Mouse (Mus musculus) stomach, embryonic 16.5 days (tissue): Measurements from ENCODE around the gene Wnt1. TPM values are rescaled to one million over a fixed set of nuclear protein-coding genes. Genes with fewer than 3 reads are reported as not detected.
"Not testable (repeated sequence)": the region's sequence is repeated elsewhere in the genome, so short reads cannot be mapped to it uniquely, and the experiment has no call there.

ENCODE experiments used
- ATAC-seq: fragments of 200-750 bp; cut with Nextera tagmentation; 2 replicates; pipeline ENCODE4 v1.8.0; 2017; ENCODE audit warnings: moderate number of reproducible peaks, moderate TSS enrichment; ENCODE audit not compliant: insufficient read depth, low FRiP score
- H3K27ac ChIP-seq: fragments of 300-500 bp; sonication (generic); 2 replicates; pipeline ENCODE4 v1.5.1; 2014; ENCODE audit warnings: low read length
- H3K27me3 ChIP-seq: fragments of 300-500 bp; sonication (generic); 2 replicates; pipeline ENCODE4 v1.6.1; 2014; ENCODE audit warnings: low read length, control low read depth, mixed read lengths; ENCODE audit not compliant: control insufficient read depth, insufficient read depth
- H3K36me3 ChIP-seq: fragments of 300-500 bp; sonication (generic); 2 replicates; pipeline ENCODE4 v1.6.1; 2014; ENCODE audit warnings: low read length; ENCODE audit not compliant: control insufficient read depth, insufficient read depth
- H3K4me1 ChIP-seq: fragments of 300-500 bp; sonication (generic); 2 replicates; pipeline ENCODE4 v1.6.1; 2014; ENCODE audit warnings: low read length, control low read depth, mixed read lengths; ENCODE audit not compliant: control insufficient read depth, insufficient read depth
- H3K4me2 ChIP-seq: fragments of 300-500 bp; sonication (generic); 2 replicates; pipeline ENCODE4 v1.6.1; 2014; ENCODE audit warnings: low read depth, low read length, mixed read lengths
- H3K4me3 ChIP-seq: fragments of 300-500 bp; sonication (generic); replicated peaks from 2 replicates; pipeline ENCODE4 v1.5.1; 2014; ENCODE audit warnings: mild to moderate bottlenecking, low read length
- H3K9ac ChIP-seq: fragments of 300-500 bp; sonication (generic); 2 replicates; pipeline ENCODE4 v1.6.1; 2014; ENCODE audit warnings: low read length
- H3K9me3 ChIP-seq: fragments of 300-500 bp; sonication (generic); replicated peaks from 2 replicates; pipeline ENCODE4 v1.6.1; 2016; ENCODE audit warnings: low read length, control low read depth; ENCODE audit not compliant: control insufficient read depth
- WGBS: fragments of 180-500 bp; shearing (Covaris S2); extraction: QIAGEN DNeasy Blood & Tissue Kit; methylation state at CpG from one replicate; pipeline ENCODE4 v1.1.7; 2014; 5-methylcytosine and 5-hydroxymethylcytosine counted together
- polyA plus RNA-seq: library from polyadenylated mRNA; unstranded; fragments of >200 nt; fragmentation: Nextera tagmentation; extraction: Ambion mirVana; gene quantifications from 2 replicates; pipeline ENCODE4 v1.2.1, GENCODE M21; 2015

Wnt1 gene
- polyA plus RNA-seq = not detected in 2 replicates

- 4% methylated on average over 51 of the region's 51 CpGs for WGBS
- Histone ChIP-seq H3K27ac (no peak within 1 kb of the TSS), H3K27me3 (peaks cover 74% of the 10 kb centered on the region), H3K9ac (no peak within 1 kb of the TSS; the same call in none of the 2 replicates), H3K4me1 (peaks cover 18% of the 10 kb centered on the region; the same call in 1 of the 2 replicates), H3K4me2 (peak within 1 kb of the TSS; percentile 30), H3K4me3 (peak within 1 kb of the TSS; percentile 25), H3K36me3 (no peaks in the 10 kb centered on the region), H3K9me3 (peaks cover 6% of the 10 kb centered on the region)
- no peak for ATAC-seq
Measured at GRCm38 (mm10) chr15:98789661-98790535, at the start of gene Wnt1. Wnt1 (plus strand) TSS chr15:98789857.

DNA sequence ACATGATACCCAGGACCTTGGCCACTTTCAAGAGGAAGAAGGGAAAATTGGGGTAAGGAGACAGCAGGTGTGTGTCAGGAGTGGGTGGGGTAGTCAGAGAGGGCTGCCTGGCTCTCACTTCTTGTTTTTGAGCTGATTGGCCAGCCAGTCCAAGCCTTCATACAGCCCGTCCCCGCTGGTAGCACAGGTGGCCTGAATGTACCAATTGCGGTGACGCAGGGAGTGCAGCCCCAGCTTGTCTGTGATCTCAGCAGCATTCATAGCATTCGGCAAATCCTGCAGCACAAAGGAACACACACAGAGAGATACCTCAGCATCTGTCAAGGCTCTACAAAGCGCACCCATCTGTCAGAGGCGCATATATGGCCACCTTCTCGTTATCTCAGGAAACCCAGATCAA is 49.4 kb upstream of the Wnt1 start:
- Histone ChIP-seq H3K4me3 (no peak overlapping the region), H3K27ac (no peak overlapping the region), H3K4me2 (no peak overlapping the region), H3K4me1 (0 out of 2 replicates have a peak, but pooled peaks cover 2% of the 10 kb centered on the region), H3K27me3 (no peaks in the 10 kb centered on the region), H3K36me3 (peaks cover 20% of the 10 kb centered on the region), H3K9ac (no peak overlapping the region), H3K9me3 (no peaks in the 10 kb centered on the region)
- 84% methylated on average over 8 of the region's 8 CpGs for WGBS
- ATAC-seq = no peak

DNA sequence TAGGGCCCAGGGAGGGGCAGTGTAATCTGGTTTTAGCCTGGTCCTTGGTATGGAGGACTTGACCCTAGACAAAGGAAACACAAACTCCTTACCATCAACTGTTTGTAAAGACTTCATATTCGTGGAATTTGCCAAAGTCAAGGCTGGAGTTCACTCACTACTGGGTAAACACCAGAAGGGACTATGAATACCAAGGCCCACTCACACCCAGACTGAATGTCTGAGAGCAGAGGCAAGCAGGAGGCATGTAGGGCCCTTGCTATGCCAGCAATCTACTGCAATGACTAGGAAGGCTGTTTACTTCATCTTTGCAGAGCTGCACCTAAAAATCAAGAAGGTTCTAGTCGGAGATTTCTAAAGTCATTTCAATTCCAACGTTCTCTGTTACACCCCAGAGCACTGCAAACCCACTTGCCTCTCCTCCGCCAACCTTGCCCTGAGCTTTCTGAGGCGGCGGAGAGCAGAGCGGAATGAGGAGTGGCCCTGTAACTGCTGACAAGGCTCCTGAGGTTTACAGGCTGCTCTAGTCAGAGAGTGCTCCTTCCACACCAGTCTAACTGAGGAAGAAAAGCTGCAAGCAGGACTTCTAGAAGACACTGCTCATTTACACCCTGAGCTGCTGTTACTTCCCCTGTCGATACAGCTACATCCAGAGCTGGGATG is 46.8 kb upstream of the Wnt1 start:
- Histone ChIP-seq H3K4me2 (no peak overlapping the region), H3K4me3 (no peak overlapping the region), H3K27me3 (no peaks in the 10 kb centered on the region), H3K4me1 (peaks cover 2% of the 10 kb centered on the region), H3K9ac (no peak overlapping the region), H3K27ac (peak overlapping the region; percentile 50), H3K36me3 (0 out of 2 replicates have a peak, but pooled peaks cover 12% of the 10 kb centered on the region), H3K9me3 (no peaks in the 10 kb centered on the region)
- WGBS = 69% methylated on average over 8 of the region's 8 CpGs
- no peak for ATAC-seq

DNA sequence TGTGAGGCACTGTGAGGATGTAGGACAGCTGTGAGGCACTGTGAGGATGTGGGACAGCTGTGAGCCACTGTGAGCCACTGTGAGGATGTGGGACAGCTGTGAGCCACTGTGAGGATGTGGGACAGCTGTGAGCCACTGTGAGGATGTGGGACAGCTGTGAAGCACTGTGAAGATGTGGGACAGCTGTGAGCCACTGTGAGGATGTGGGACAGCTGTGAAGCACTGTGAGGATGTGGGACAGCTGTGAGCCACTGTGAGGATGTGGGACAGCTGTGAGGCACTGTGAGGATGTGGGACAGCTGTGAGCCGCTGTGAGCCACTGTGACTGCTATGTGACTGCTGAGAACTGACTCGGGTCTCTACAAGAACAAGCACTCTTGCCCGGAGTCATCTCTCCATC is 45.8 kb upstream of the Wnt1 start:
- H3K9ac ChIP-seq, ATAC-seq: not testable (repeated sequence)
- 0 out of 2 replicates have a peak, but pooled peaks cover 12% of the 10 kb centered on the region for H3K36me3 ChIP-seq

GRCm38 (mm10) chr15:98746344-98746965 is 43.2 kb upstream of the Wnt1 start:
- H3K4me2 ChIP-seq = no peak overlapping the region
- peaks cover 6% of the 10 kb centered on the region for H3K4me1 ChIP-seq
- no peaks in the 10 kb centered on the region for H3K27me3 ChIP-seq
- no peak overlapping the region for H3K9ac ChIP-seq
- no peaks in the 10 kb centered on the region for H3K9me3 ChIP-seq
- no peak overlapping the region for H3K4me3 ChIP-seq
- peak; percentile 25; the same call in 1 of the 2 replicates for ATAC-seq
- H3K36me3 ChIP-seq = 0 out of 2 replicates have a peak, but pooled peaks cover 4% of the 10 kb centered on the region
- 69% methylated on average over 10 of the region's 10 CpGs for WGBS
- peak overlapping the region; percentile 21; the same call in 1 of the 2 replicates for H3K27ac ChIP-seq

More for the DNA sequence above, 45.8 kb upstream of the Wnt1 start:
- 83% methylated on average over 3 of the region's 3 CpGs for WGBS
- H3K27ac ChIP-seq, H3K4me1 ChIP-seq, H3K4me3 ChIP-seq, H3K4me2 ChIP-seq, H3K9me3 ChIP-seq, H3K27me3 ChIP-seq: not testable (repeated sequence)

- H3K27ac ChIP-seq = peak overlapping the region; percentile 21; the same call in 1 of the 2 replicates
- no peaks in the 10 kb centered on the region for H3K9me3 ChIP-seq
- no peaks in the 10 kb centered on the region for H3K27me3 ChIP-seq
- H3K4me2 ChIP-seq = no peak overlapping the region
- 61% methylated on average over 6 of the region's 6 CpGs for whole genome bisulfite sequencing
- 0 out of 2 replicates have a peak, but pooled peaks cover 2% of the 10 kb centered on the region for H3K36me3 ChIP-seq
- H3K4me3 ChIP-seq = no peak overlapping the region
- ATAC-seq = no peak
- H3K4me1 ChIP-seq = peaks cover 6% of the 10 kb centered on the region
- no peak overlapping the region for H3K9ac ChIP-seq
Measured at GRCm38 (mm10) chr15:98747296-98747695, 42.4 kb upstream of the Wnt1 start.

DNA sequence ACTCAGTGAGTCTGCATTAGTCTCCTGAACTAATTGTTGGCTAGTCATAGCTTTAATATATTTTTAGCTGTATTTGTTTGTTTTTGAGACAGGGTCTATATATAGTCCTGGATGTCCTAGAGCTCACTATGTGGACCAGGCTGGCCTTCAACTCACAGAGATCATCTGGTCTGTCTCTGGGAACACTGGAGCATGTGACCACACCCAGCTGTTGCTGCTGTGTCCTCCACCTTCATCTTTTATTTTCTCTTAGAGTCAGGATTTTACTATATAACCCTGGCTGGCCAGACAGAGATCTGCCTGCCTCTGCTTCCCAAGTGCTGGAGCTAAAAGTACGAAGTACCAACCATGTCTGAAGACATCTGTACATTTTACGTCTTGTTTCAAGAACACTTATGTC is 40.6 kb upstream of the Wnt1 start:
- Histone ChIP-seq H3K4me1 (peaks cover 11% of the 10 kb centered on the region), H3K36me3 (no peaks in the 10 kb centered on the region), H3K4me2 (no peak overlapping the region), H3K27me3 (no peaks in the 10 kb centered on the region), H3K27ac (no peak overlapping the region), H3K4me3 (no peak overlapping the region), H3K9me3 (no peaks in the 10 kb centered on the region), H3K9ac (no peak overlapping the region)
- no peak for ATAC-seq
- WGBS = 92% methylated on average over 2 of the region's 2 CpGs

DNA sequence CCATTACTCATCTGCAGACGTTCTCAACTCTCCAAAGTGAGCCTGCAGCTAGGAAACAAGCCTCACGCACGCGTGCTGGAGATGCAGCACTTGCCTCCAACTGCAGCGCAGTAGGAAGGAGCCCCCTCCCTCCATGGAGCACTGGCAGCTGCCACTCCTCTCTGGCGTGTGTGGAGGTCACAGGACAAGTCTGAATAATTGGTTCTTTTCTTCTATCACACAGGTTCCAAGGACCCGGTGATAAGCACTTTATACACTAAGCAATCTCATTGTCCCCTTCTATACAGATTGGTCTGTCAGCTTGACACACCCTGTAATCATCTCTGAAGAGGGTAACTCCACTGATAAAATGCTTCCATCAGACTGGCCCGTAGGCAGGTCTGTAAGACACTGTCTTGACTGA is 36.6 kb upstream of the Wnt1 start:
- no peaks in the 10 kb centered on the region for H3K27me3 ChIP-seq
- H3K4me3 ChIP-seq = no peak overlapping the region
- peaks cover 8% of the 10 kb centered on the region for H3K4me1 ChIP-seq
- no peaks in the 10 kb centered on the region for H3K9me3 ChIP-seq
- H3K4me2 ChIP-seq = no peak overlapping the region
- 69% methylated on average over 8 of the region's 8 CpGs for WGBS
- H3K27ac ChIP-seq = no peak overlapping the region
- H3K36me3 ChIP-seq = no peaks in the 10 kb centered on the region
- no peak overlapping the region for H3K9ac ChIP-seq
- no peak for ATAC-seq
